Mouse (Mus musculus) stomach, postnatal 0 days (tissue): ENCODE results near the gene Lsm7. TPM values are rescaled to one million over a fixed set of nuclear protein-coding genes. Genes with fewer than 3 reads are reported as not detected.
"Not testable (repeated sequence)": the region's sequence is repeated elsewhere in the genome, so short reads cannot be mapped to it uniquely, and the experiment has no call there.

Source experiments
- ATAC-seq: fragments of 200-750 bp; cut with Nextera tagmentation; 2 replicates; pipeline ENCODE4 v1.8.0; 2017; ENCODE audit not compliant: low FRiP score, low TSS enrichment
- DNase-seq: peaks from one replicate; pipeline ENCODE4 v3.0.0-alpha.2; 2016; ENCODE audit warnings: low spot score
- H3K27ac ChIP-seq: fragments of 300-500 bp; sonication (generic); replicated peaks from 2 replicates; pipeline ENCODE4 v1.5.1; 2014; ENCODE audit warnings: mild to moderate bottlenecking, control low read depth
- H3K27me3 ChIP-seq: fragments of 300-500 bp; sonication (generic); 2 replicates; pipeline ENCODE4 v1.6.1; 2014; ENCODE audit warnings: low read length; ENCODE audit not compliant: control insufficient read depth, insufficient read depth
- H3K36me3 ChIP-seq: fragments of 300-500 bp; sonication (generic); 2 replicates; pipeline ENCODE4 v1.6.1; 2014; ENCODE audit warnings: low read length, mixed read lengths; ENCODE audit not compliant: control insufficient read depth, insufficient read depth
- H3K4me1 ChIP-seq: fragments of 300-500 bp; sonication (generic); replicated peaks from 2 replicates; pipeline ENCODE4 v1.6.1; 2014; ENCODE audit warnings: antibody characterized with exemption; ENCODE audit not compliant: control insufficient read depth, insufficient read depth
- H3K4me2 ChIP-seq: fragments of 300-500 bp; sonication (generic); replicated peaks from 2 replicates; pipeline ENCODE4 v1.6.1; 2014; ENCODE audit warnings: low read depth, mild to moderate bottlenecking, control low read depth, moderate library complexity
- H3K4me3 ChIP-seq: fragments of 300-500 bp; sonication (generic); 2 replicates; pipeline ENCODE4 v1.5.1; 2014; ENCODE audit warnings: low read depth, low read length, control low read depth
- H3K9ac ChIP-seq: fragments of 300-500 bp; sonication (generic); 2 replicates; pipeline ENCODE4 v1.6.1; 2014; ENCODE audit warnings: mild to moderate bottlenecking, low read length, control low read depth, mixed read lengths
- H3K9me3 ChIP-seq: fragments of 300-500 bp; sonication (generic); 2 replicates; pipeline ENCODE4 v1.6.1; 2016; ENCODE audit warnings: low read length; ENCODE audit not compliant: control insufficient read depth
- CTCF ChIP-seq: IDR thresholded peaks from 2 replicates; pipeline ENCODE4 v1.5.1; 2016; ENCODE audit warnings: antibody characterized with exemption, low read depth, mild to moderate bottlenecking, moderate library complexity
- EP300 ChIP-seq: optimal IDR thresholded peaks from 2 replicates; pipeline ENCODE3; 2016; ENCODE audit warnings: antibody characterized with exemption
- WGBS: fragments of 180-500 bp; shearing (Covaris S2); extraction: QIAGEN DNeasy Blood & Tissue Kit; methylation state at CpG from one replicate; pipeline ENCODE4 v1.1.7; 2014; 5-methylcytosine and 5-hydroxymethylcytosine counted together
- polyA plus RNA-seq: library from polyadenylated mRNA; unstranded; fragments of >200 nt; fragmentation: Nextera tagmentation; extraction: Ambion mirVana; gene quantifications from 2 replicates; pipeline ENCODE4 v1.2.1, GENCODE M21; 2015

The Lsm7 gene
- polyA plus RNA-seq, 1 experiment from 2014 or later, result 180 TPM

DNA sequence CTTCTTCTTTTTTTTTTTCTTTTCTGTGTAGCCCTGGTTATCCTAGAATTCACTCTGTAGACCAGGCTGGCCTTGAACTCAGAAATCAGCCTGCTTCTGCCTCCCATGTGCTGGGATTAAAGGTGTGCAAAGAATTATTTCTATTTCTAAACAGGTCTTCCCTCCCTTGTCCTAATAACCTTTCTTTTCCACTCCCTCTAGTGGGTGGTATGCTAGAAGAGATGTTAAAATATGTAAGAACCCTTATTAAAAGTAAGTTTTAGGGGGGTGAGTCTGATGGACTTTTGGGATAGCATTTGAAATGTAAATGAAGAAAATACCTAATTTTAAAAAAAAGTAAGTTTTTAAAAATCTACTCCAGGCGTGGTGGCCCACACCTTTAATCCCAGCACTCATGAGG lies 31.7 kb downstream of the Lsm7 start:
- H3K9me3 ChIP-seq, result no peaks in the 10 kb centered on the region
- no peak for TF ChIP-seq EP300
- peak; percentile 34 for TF ChIP-seq CTCF
- DNase-seq, result no peak
- H3K4me3 ChIP-seq, result no peak overlapping the region
- no peak overlapping the region for H3K9ac ChIP-seq
- no peak for ATAC-seq
- no peaks in the 10 kb centered on the region for H3K36me3 ChIP-seq
- H3K27me3 ChIP-seq, result no peaks in the 10 kb centered on the region
- 90% methylated on average over 1 of the region's 1 CpGs for WGBS
- H3K4me2 ChIP-seq, result no peak overlapping the region
- H3K4me1 ChIP-seq, result peaks cover 3% of the 10 kb centered on the region; the same call in 1 of the 2 replicates
- H3K27ac ChIP-seq, result no peak overlapping the region

DNA sequence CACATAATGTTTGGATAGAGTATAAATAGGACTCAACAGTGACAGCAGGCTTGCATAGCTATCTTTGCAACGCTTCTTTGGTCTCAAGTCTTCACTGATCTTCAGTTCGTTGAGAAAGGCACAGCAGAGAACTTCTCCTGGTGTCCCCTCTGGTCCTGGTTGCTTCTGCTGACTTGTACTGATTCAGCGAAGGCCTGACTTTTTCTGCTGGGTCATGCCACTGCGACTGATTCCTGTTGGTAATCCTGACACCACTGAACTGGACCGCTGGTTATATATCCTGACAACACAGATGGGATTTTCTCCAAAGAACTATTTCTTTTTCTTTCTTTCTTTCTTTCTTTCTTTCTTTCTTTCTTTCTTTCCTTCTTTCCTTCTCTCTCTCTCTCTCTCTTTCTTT lies 32.5 kb downstream of the Lsm7 start:
- Histone ChIP-seq H3K4me2 (no peak overlapping the region), H3K9ac (no peak overlapping the region), H3K9me3 (no peaks in the 10 kb centered on the region), H3K27me3 (no peaks in the 10 kb centered on the region), H3K27ac (no peak overlapping the region), H3K4me3 (no peak overlapping the region), H3K36me3 (no peaks in the 10 kb centered on the region), H3K4me1 (no peaks in the 10 kb centered on the region)
- DNase-seq (no peak), ATAC-seq (no peak)
- TF ChIP-seq EP300 (no peak), CTCF (no peak)
- WGBS, result 82% methylated on average over 5 of the region's 5 CpGs

DNA sequence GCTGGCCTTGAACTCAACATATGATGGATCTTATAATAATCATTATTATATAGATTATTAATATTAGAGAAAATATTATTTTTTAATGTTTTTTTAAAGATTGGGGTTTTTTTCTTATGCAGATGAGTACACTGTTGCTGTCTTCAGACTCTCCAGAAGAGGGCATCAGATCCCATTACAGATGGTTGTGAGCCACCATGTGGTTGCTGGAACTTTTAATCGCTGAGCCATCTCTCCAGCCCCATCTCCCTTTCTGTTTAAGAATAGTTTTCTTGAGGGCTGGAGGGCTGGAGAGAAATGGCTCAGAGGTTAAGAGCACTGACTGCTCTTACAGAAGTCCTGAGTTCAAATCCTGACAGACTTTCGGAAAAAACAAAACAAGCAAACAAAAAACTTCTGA lies 33.0 kb downstream of the Lsm7 start:
- Histone ChIP-seq H3K4me1 (no peaks in the 10 kb centered on the region), H3K36me3 (no peaks in the 10 kb centered on the region), H3K9ac (no peak overlapping the region), H3K9me3 (no peaks in the 10 kb centered on the region), H3K4me2 (no peak overlapping the region), H3K27ac (no peak overlapping the region), H3K4me3 (no peak overlapping the region), H3K27me3 (no peaks in the 10 kb centered on the region)
- TF ChIP-seq EP300 (no peak), CTCF (peak; percentile 71)
- ATAC-seq, result no peak
- DNase-seq, result no peak
- WGBS, result 39% methylated on average over 2 of the region's 2 CpGs

DNA sequence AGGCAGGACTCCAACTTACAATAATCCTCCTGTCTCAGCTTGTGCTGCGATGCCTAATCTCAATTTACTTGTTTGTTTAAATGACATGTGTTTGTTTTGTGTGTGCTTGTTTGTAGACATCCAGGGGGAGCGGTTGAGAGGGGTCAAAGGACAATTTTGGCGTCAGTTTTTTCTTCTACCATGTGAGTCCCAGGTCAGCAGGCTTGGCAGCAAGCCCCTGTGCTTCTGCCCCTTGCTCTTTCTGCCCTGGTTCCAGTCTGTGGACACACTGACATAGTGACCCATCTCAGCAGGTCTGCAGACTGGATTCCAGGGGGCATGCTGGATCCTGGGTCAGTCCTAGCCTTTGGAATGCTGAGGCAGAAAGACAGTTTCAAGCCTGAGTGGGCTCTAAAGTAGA lies 35.6 kb downstream of the Lsm7 start:
- DNase-seq (no peak), ATAC-seq (no peak)
- no peak overlapping the region for H3K4me2 ChIP-seq
- H3K27ac ChIP-seq, result no peak overlapping the region
- no peaks in the 10 kb centered on the region for H3K4me1 ChIP-seq
- no peaks in the 10 kb centered on the region for H3K27me3 ChIP-seq
- TF ChIP-seq CTCF, result no peak
- no peak overlapping the region for H3K4me3 ChIP-seq
- H3K9me3 ChIP-seq, result no peaks in the 10 kb centered on the region
- no peaks in the 10 kb centered on the region for H3K36me3 ChIP-seq
- 33% methylated on average over 3 of the region's 3 CpGs for WGBS
- H3K9ac ChIP-seq, result no peak overlapping the region

DNA sequence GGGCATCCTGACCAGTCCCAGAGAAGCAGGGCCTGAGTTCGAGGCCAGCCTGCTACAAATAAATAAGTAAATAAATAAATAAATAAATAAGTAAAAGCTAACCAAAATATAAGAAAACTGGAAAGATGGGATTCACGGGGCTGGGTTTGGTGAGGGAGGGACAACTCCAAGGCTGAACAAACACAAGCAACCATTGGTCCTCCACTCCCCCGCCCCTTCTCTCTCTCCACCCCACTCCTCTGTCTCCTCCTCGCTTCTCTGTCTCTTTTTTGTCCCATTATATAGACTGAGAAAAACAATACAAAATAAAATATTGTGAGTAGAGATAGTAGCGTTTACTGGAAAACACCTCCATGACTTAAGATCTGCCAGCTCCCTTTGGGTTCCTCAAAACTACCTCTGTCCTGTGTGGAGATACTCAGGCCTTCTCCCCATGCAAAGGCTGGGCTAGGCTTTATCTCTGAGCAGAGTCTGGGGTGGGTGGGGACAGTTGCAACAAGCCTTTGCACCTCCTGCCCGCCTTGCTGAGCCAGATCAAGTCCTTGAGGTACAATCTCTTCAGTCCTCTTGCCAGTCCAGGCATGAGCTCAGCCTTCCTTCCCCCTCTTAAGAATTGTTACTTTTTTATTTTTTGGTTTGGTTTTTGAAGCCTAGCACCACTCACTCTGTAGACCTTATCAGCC lies 36.3 kb downstream of the Lsm7 start:
- H3K9me3 ChIP-seq, result no peaks in the 10 kb centered on the region
- WGBS, result 45% methylated on average over 6 of the region's 6 CpGs
- H3K27ac ChIP-seq, result no peak overlapping the region
- no peak for TF ChIP-seq EP300
- TF ChIP-seq CTCF, result no peak
- no peak overlapping the region for H3K4me3 ChIP-seq
- H3K4me2 ChIP-seq, result no peak overlapping the region
- no peaks in the 10 kb centered on the region for H3K4me1 ChIP-seq
- no peak overlapping the region for H3K9ac ChIP-seq
- H3K36me3 ChIP-seq, result no peaks in the 10 kb centered on the region
- DNase-seq (no peak), ATAC-seq (no peak)
- no peaks in the 10 kb centered on the region for H3K27me3 ChIP-seq

DNA sequence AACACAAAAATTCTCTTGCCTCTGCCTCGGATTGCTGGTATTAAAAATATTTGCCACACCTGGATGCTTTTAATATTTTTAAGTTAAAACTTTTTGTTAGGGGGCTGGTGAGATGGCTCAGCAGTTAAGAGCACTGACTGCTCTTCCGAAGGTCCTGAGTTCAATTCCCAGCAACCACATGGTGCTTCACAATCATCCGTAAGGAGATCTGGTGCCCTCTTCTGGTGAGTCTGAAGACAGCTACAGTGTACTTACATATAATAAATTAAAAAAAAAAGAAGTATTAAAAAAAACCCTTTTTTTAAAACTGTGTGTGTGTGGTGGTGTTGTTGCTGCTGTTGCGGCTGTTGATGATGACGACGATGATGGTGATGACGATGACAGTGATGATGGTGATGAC lies 37.1 kb downstream of the Lsm7 start:
- H3K4me3 ChIP-seq, H3K9ac ChIP-seq, H3K4me1 ChIP-seq, H3K27me3 ChIP-seq, H3K4me2 ChIP-seq, H3K36me3 ChIP-seq, ATAC-seq, DNase-seq, H3K9me3 ChIP-seq, H3K27ac ChIP-seq: not testable (repeated sequence)
- 80% methylated on average over 7 of the region's 7 CpGs for WGBS
- peak; percentile 60 for TF ChIP-seq CTCF
